Mouse (Mus musculus) bone marrow macrophage, adult 2 months (primary cell): ENCODE data around the gene Ccdc125.

Experiments
- CTCF ChIP-seq: IDR thresholded peaks from 2 replicates; pipeline ENCODE4 v1.5.1; 2012; ENCODE audit warnings: low read depth, mild to moderate bottlenecking, low read length, moderate library complexity
- POLR2A ChIP-seq: IDR thresholded peaks from 2 replicates; pipeline ENCODE4 v1.6.1; 2012; ENCODE audit warnings: mild to moderate bottlenecking, low read depth, low read length, borderline replicate concordance

DNA sequence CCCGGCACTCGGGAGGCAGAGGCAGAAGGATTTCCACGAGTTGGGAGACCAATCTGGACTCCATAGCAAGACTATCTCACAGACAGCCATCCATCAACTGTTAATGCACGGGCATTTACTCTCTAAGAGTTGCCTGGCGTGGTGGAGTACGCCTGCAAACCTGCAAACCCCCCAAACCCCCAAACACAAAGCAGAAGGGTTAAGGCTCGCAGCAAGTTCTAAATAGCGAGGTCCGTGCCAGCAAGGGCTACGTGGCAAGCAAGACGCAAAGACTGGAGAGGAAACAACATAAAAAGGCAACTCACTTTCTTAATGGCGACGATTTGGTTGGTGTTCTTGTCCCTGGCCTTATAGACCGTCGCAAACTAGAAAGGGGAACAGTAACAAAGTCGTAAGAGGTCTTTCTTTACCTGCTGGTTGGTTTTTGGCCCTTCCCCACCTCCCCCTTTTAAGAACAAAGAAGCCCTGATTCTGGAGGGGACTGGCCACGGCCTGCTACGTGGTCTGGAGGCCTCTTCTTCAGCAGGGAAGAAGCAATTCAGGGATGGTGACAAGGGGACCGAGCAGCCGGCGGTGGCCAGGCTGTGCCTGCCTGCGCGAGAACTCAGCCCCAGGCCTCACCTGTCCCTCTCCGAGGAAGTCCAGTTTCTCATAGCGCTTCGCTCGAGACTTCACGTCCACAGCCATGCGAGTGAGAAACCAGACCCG, 60.8 kb downstream of the Ccdc125 start:
- TF ChIP-seq CTCF, result no peak
- no peak for TF ChIP-seq POLR2A
